Mouse (Mus musculus): ENCODE measurements around the gene Aen.

Aen gene

DNA sequence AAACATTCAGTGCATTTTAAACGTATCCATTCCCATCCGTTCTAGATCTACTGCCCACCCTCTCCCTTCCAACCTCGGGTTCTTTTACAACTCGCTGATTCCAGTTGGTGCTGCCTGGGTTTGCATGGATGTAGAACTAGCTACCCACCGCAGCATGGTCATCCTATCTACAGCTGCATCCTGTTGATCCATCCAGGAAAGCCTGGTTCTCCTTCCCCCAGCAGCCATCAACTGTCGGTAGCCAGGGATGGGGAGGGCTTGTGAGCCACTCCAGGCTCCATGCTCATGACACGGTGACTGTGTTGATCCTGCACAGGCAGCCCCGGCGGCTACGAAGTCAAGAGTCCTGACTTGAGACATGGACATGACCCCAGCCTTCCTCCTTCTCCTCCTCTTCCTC lies 1.7 kb upstream of the Aen start:
- DNase-seq (ENCODE audit: low spot score in 2 of 2) = no peak

DNA sequence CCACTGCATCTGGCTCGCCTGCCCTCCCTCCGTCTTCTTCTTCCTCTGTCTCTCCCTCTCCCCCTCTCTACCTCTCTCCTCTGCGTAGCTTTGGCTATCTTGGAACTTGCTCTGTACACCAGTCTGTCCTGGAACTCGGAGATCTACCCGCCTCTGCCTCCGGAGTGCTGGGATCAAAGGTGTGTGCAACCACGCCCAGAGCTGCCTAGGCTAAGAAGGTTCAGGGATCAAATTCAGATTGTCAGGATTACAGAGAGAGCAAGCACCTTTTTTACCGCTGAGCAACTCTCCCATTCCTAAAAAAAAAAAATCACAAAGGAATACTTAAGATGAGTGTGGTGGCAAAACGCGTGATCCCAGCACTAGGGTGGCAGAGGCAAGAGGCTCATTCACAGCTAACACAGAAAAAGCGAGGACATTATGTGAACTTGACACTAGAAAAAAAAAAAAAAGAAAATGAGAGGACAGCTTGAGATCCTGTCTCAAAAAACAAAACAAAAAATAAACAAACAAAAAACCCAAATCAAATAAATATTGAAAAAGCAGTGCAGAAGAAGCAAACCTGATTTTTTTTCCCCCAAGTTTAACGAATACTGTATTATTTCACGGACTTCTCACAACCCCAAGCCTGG lies 517 bp upstream of the Aen start:
- no peak for DNase-seq (ENCODE audit: low spot score in 2 of 2)

- no peak for DNase-seq (ENCODE audit: low spot score in 2 of 2)
These were observed 1.9 kb downstream of the Aen start for GRCm38 (mm10) chr7:78897567-78897966.

DNA sequence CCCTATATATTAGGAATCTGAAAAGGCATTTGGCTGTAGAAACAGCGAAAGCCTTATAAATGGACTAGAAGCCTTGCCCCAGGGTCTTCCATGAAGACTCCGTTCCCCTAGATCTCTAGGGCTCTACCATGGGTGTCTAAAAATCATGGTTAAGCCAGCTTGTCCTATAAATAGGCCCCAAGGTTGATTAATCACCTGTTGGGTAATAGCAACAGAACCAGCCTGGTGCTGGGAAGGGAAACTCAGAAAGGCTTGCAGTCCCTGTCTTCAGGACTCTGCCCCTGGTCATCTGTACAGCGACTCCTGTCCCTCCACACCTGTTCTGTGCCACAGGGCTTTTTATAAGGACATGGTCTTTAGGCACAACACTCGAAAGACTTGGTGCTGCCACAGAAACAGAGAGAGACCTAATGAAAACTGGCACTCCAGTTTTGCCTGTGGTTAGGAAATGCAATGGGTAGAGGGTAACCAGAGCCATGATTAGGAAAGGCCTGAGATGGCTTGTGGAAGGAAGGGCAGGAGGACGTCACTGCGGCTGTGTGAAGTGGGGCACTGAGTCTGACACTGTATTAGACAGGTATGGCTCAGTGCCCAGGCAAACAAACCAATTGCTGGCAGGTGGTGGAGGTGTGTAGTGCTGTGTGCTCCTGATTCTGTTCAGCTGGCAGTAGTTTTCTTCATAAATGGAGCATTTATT lies 7.7 kb downstream of the Aen start:
- DNase-seq (ENCODE audit: low spot score in 2 of 2) = no peak

DNA sequence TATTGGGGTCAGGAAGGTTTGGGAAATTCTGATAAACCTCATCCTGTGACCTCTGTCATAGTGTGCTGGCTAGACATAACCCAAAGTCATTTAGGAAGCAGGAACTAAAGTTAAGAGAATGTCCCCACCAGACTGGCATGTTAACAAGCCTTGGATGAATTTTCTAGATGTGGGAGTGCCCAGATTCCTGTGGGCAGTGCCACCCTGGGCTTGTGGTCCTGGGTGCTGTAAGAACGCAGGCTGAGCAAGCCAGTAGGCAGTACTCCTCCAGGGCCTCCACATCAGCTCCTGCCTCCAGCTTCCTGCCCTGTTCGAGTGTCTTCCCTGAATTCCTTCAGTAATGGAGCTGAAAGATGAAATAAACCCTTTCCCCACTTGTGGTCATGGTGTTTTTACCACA lies 8.5 kb downstream of the Aen start:
- DNase-seq (ENCODE audit: low spot score in 2 of 2) = no peak

GRCm38 (mm10) chr7:78909026-78909425 lies 13.4 kb downstream of the Aen start:
- no peak for DNase-seq (ENCODE audit: low spot score in 2 of 2)

GRCm38 (mm10) chr7:78910336-78911098 lies 14.9 kb downstream of the Aen start:
- DNase-seq (ENCODE audit: low spot score in 2 of 2) = no peak

GRCm38 (mm10) chr7:78911209-78911608 lies 15.6 kb downstream of the Aen start:
- no peak for DNase-seq (ENCODE audit: low spot score in 2 of 2)

GRCm38 (mm10) chr7:78912253-78912973 lies 16.8 kb downstream of the Aen start:
- no peak for DNase-seq (ENCODE audit: low spot score in 2 of 2)

DNA sequence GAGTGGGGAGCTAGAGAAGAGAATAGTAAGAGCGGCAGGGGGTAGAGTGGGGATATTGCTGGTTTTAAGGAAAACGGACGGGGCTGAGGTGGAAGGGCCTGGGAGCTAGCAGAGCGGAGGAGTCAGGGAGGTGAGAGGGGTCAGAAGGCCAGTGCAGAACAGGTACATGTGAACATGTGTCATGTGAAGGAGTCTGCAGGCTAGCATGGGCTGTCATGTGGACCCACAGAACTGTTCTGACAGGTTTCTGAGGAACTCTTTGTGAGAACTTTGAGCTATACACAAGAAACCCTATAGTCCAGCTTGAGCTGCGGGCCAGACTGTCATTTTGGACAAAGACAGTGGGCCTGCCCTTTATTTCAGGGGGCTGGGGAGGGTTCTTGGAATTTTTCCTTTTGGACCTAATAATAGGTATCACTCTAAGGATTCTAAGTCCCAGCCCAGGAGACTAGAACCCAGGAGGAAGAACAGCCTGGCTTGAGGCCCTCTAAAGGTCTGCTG lies 17.4 kb downstream of the Aen start, which contains the start of gene Isg20:
Gene Isg20 (plus strand): TSS at position 451 of the 501 bp plus-strand sequence.
- no peak for DNase-seq (ENCODE audit: low spot score in 2 of 2)

- peak in 1 of 2 experiments; percentile 22 for DNase-seq (ENCODE audit: low spot score in 2 of 2)
These were observed 18.2 kb downstream of the Aen start for GRCm38 (mm10) chr7:78913649-78914544.

DNA sequence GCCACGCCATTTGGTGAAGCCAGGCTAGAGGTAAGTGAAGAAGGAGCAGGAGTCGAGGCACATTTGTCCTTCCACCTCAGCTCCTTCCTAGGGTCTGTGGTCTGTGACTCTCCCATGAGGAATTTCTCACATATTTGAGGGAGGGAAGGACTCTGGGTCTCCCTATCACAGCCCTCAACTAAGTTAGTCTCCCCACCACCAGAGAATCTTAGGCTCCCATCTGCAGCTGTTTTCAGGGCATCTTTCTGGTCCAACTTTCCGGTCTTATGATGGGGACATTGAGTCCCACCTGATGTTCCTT lies 18.8 kb downstream of the Aen start:
- DNase-seq (ENCODE audit: low spot score in 2 of 2) = no peak

DNA sequence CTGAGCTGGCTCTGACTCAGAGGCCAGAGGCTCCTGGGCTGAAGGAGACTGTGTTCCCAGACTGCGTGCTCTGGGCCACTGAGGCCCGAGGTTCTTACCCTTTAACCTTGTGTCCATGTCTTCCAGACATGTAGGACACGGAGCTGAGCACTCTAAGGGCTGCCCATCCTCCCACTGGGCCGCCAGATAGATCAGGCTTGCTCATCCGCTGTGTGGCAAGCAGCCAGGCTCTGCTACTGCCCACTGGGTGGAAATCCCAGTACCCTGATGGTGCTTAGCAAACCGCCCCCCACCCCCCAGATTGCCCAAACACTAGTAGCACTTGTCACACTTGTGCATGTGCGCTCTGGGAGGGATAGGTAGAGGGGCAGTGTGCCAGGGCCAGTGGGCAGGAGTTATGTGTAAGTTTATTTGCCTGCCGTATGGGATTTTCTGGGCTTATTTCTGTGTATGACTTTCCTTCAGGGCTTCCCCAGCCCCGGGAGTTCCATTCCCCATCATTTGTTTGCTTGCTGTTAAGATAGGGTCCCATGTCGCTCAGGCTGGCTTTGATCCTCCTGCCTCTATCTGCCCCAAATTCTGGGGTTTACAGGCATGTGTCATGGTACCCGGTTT lies 19.3 kb downstream of the Aen start:
- no peak for DNase-seq (ENCODE audit: low spot score in 2 of 2)

GRCm38 (mm10) chr7:78918686-78919085 lies 23.0 kb downstream of the Aen start:
- no peak for DNase-seq (ENCODE audit: low spot score in 2 of 2)

- no peak for DNase-seq (ENCODE audit: low spot score in 2 of 2)
These were observed 26.9 kb downstream of the Aen start for GRCm38 (mm10) chr7:78922506-78922905.

GRCm38 (mm10) chr7:78924300-78924699 lies 28.6 kb downstream of the Aen start:
- peak; percentile 56 to 79 for DNase-seq (ENCODE audit: low spot score in 2 of 2)

DNA sequence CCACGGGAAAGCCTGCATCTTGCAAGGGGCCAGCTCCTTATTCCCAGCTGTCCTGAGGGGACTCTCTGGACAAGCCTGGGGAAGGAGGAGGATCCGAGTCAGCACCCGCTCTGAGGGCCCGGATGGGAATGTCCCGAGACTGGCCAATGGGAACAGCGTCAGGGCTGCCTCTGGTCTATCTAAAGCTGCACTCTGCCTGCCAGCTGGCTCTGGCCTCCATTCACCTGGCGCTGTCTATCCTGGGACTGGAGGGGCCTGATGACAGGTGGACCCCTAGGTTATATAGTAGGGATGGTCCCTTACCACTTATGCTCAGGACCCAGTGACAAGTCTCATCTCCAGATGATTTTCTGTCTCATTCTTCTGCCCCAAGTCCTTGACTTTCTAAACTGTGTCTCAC lies 29.1 kb downstream of the Aen start:
- no peak for DNase-seq (ENCODE audit: low spot score in 2 of 2)

GRCm38 (mm10) chr7:78925680-78926079 lies 30.0 kb downstream of the Aen start:
- no peak for DNase-seq (ENCODE audit: low spot score in 2 of 2)

GRCm38 (mm10) chr7:78926156-78926555 lies 30.5 kb downstream of the Aen start:
- DNase-seq (ENCODE audit: low spot score in 2 of 2) = no peak

DNA sequence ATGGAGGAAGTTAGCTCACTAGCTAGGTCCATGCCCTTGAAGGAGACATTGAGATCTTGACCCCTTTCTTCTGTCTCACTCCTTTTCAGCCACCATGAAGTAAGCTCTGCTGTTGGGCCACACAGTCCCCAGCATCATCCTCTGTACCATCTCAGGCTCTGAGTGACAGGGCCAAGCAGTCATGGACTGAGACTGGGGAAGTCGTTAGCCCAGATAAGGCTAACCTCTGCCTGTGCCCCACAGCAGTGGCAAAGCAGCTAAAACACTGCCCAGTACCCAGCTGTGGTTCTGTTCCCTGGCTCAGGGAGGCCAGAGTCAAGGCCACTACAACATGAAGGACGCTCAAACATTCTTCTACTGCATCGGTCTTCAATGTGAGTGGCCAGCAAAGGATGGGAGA lies 31.6 kb downstream of the Aen start:
- DNase-seq (ENCODE audit: low spot score in 2 of 2) = no peak

Measured in right cerebral cortex, adult 2 months (tissue).